Mouse (Mus musculus) erythroblast, embryonic 14.5 days (primary cell): ENCODE measurements around the gene Phactr4.

Experiments
- GATA1 ChIP-seq: IDR thresholded peaks from 2 replicates; pipeline ENCODE4 v1.6.1; 2012; ENCODE audit warnings: low read length, inconsistent platforms, mixed read lengths
- TAL1 ChIP-seq: IDR thresholded peaks from 3 replicates; pipeline ENCODE4 v1.6.1; 2012; ENCODE audit warnings: low read length, inconsistent platforms, mixed read lengths

- TF ChIP-seq GATA1: no peak
- no peak for TF ChIP-seq TAL1
Observed at GRCm38 (mm10) chr4:132338943-132339342, 83.3 kb downstream of the Phactr4 start.
